Mouse (Mus musculus) testis, adult 2 months (tissue): ENCODE results near the gene Acer2. TPM values are rescaled to one million over a fixed set of nuclear protein-coding genes. Genes with fewer than 3 reads are reported as not detected.

Experiments used
- H3K27ac ChIP-seq: fragments of 200-500 bp; 2 replicates; pipeline ENCODE4 v1.5.1; 2012; ENCODE audit warnings: low read depth, low read length; ENCODE audit not compliant: control insufficient read depth, insufficient read depth
- H3K27me3 ChIP-seq: fragments of 200-500 bp; 2 replicates; pipeline ENCODE4 v1.6.1; 2012; ENCODE audit warnings: mild to moderate bottlenecking, low read length, moderate library complexity; ENCODE audit not compliant: control insufficient read depth, insufficient read depth
- H3K36me3 ChIP-seq: fragments of 200-500 bp; 2 replicates; pipeline ENCODE4 v1.6.1; 2012; ENCODE audit warnings: mild to moderate bottlenecking, low read length; ENCODE audit not compliant: control insufficient read depth, insufficient read depth
- H3K4me1 ChIP-seq: fragments of 200-500 bp; 2 replicates; pipeline ENCODE4 v1.6.1; 2012; ENCODE audit warnings: low read length; ENCODE audit not compliant: control insufficient read depth, insufficient read depth
- H3K4me3 ChIP-seq: fragments of 200-500 bp; 2 replicates; pipeline ENCODE4 v1.5.1; 2012; ENCODE audit warnings: low read depth, mild to moderate bottlenecking, low read length, moderate library complexity, mixed read lengths; ENCODE audit not compliant: control insufficient read depth
- CTCF ChIP-seq: fragments of 200-500 bp; IDR thresholded peaks from 2 replicates; pipeline ENCODE4 v1.5.1; 2012; ENCODE audit warnings: low read depth, mild to moderate bottlenecking, inconsistent platforms, low read length, moderate library complexity; ENCODE audit not compliant: control insufficient read depth, insufficient read depth, insufficient replicate concordance
- POLR2A ChIP-seq: fragments of 200-500 bp; IDR thresholded peaks from 2 replicates; pipeline ENCODE4 v1.6.1; 2012; ENCODE audit warnings: low read depth, mild to moderate bottlenecking, inconsistent platforms, low read length, moderate library complexity; ENCODE audit not compliant: control insufficient read depth
- polyA plus RNA-seq: library from polyadenylated mRNA; depleted of rRNA; stranded (reverse); fragments of >200 nt; gene quantifications from 2 replicates; pipeline ENCODE4 v1.2.3, GENCODE M21; 2012

Gene Acer2
- polyA plus RNA-seq, 1 experiment: 13.4 TPM

DNA sequence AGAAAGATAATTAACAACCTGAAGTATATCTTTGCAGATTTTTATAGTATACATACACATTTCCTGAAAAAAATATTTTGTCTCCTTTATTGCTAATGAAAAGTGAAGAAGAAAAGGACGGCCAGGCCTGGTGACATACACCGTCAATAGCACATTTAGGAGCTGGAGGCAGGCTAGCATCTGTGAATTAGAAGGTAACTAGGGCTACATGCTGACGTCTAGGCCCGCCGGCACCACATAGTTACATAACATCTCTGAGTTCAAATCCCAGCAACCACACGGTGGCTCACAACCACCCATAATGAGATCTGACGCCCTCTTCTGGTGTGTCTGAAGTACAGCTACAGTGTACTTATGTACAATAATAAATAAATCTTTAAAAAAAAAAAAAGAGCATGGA, 38.6 kb downstream of the Acer2 start:
- H3K27ac ChIP-seq: no peak overlapping the region
- H3K36me3 ChIP-seq: no peaks in the 10 kb centered on the region
- H3K4me1 ChIP-seq: peaks cover 4% of the 10 kb centered on the region
- TF ChIP-seq POLR2A (no peak), CTCF (no peak)
- no peaks in the 10 kb centered on the region for H3K27me3 ChIP-seq
- no peak overlapping the region for H3K4me3 ChIP-seq

- Histone ChIP-seq H3K4me3 (no peak overlapping the region), H3K27me3 (no peaks in the 10 kb centered on the region), H3K4me1 (peaks cover 4% of the 10 kb centered on the region), H3K36me3 (no peaks in the 10 kb centered on the region), H3K27ac (no peak overlapping the region)
- TF ChIP-seq POLR2A (no peak), CTCF (peak; percentile 25; the same call in 1 of the 2 replicates)
Observed at GRCm38 (mm10) chr4:86916062-86916461, 41.9 kb downstream of the Acer2 start.

GRCm38 (mm10) chr4:86923476-86924055, 49.4 kb downstream of the Acer2 start:
- Histone ChIP-seq H3K36me3 (no peaks in the 10 kb centered on the region), H3K4me3 (no peak overlapping the region), H3K27ac (no peak overlapping the region), H3K27me3 (no peaks in the 10 kb centered on the region), H3K4me1 (no peaks in the 10 kb centered on the region)
- TF ChIP-seq POLR2A (no peak), CTCF (no peak)

DNA sequence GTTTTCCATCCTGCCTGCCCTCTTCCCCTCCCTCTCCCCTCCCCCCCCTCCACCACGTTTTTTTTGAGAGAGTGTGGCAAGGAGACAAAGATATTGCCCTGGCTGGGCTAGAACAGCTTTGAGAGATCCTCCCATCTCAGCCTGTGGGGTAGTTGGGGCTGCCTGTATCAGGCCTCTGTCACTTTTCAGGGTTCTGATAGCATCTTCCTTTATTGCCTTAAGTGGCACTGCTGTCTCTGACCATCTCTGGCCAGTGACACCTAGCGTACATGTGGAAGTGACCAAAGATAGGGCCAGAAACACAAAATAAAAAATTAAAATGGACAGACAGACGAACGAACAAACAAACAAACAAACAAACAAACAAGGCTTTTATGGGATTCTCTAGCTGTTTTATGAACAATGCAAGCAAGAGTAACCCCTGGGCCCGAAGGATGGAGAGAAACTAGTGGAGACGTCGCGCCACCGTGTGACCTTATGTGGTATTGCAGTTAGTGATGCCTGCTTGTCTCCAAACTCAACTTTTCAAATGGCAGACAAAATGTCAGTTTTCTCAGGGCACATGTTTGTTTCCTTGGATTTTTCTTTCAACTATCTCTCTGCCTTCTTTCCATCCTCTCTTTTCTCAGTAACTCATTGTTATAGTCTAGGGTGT, 50.7 kb downstream of the Acer2 start:
- Histone ChIP-seq H3K27me3 (no peaks in the 10 kb centered on the region), H3K36me3 (no peaks in the 10 kb centered on the region), H3K4me3 (no peak overlapping the region), H3K27ac (no peak overlapping the region), H3K4me1 (no peaks in the 10 kb centered on the region)
- TF ChIP-seq POLR2A (no peak), CTCF (peak; percentile 77; the same call in 1 of the 2 replicates)

GRCm38 (mm10) chr4:86926997-86927396, 52.8 kb downstream of the Acer2 start:
- Histone ChIP-seq H3K27me3 (no peaks in the 10 kb centered on the region), H3K36me3 (no peaks in the 10 kb centered on the region), H3K4me3 (no peak overlapping the region), H3K4me1 (peaks cover 4% of the 10 kb centered on the region), H3K27ac (no peak overlapping the region)
- TF ChIP-seq CTCF: no peak
- TF ChIP-seq POLR2A: no peak

DNA sequence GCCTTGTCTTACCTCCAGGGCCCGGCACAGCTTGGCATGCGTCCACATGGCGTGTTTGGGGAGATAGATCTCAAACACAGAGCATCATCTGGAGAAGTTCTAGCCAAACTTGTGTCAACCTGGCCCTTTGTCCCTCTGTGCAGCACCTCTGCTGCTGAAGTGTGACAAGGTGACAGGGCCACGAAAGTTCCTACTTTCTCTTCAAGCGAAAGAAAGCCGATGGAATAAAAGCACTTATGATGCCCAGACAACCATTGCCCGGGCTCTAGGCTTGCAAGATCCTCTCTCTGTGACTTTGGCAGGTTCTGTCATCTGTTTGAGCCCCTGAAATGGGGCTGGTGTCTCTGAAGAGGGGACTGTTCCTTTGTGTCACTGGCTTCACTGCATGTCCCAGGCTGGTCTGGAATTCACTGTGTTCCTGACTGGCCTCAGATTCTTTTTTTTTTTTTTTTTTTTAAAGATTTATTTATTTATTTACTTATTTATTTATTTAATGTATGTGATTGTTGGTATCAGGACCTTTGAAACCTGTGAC, 56.0 kb downstream of the Acer2 start:
- H3K4me1 ChIP-seq: peaks cover 4% of the 10 kb centered on the region
- H3K36me3 ChIP-seq: no peaks in the 10 kb centered on the region
- no peak overlapping the region for H3K27ac ChIP-seq
- peak overlapping the region; percentile 1 for H3K4me3 ChIP-seq
- H3K27me3 ChIP-seq: no peaks in the 10 kb centered on the region
- TF ChIP-seq CTCF (no peak), POLR2A (no peak)

DNA sequence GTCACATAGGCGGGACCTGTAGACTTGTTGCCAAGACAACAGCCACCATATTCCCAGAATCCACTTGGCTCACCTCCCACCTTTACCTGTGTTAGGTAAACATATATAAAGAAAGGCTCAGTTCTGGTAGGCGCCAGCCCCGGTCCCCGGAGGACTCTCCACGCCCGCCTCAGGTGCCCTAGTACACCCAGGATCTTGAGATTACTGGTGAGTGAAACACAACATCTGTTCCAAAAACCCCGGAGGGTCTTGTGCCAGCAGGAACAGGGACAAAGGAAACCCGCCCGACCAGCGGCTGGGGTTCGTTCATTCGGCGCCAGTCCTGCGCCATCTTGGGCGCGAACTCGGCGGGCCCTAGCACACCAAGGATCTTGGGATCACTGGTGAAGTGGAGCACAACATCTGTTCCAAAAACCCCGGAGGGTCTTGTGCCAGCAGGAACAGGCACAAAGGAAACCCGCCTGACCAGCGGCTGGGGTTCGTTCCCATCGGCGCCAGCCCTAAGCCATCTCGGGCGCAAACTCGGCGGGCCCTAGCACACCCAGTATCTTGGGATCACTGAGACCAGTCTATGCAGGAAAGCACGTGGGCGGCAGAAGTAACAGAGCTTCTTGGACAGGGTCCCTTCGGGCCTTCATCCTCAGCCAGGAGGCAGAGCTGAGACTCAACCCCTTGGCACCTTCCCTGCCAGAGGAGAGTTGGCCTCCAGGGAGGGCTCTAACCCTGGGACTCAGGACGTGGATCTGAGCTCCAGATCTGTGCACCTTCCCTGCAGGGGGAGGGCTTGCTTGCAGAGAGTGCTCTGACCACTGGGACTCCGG, 56.6 kb downstream of the Acer2 start:
- Histone ChIP-seq H3K4me3 (peak overlapping the region; percentile 86), H3K27me3 (no peaks in the 10 kb centered on the region), H3K27ac (peak overlapping the region; percentile 39), H3K36me3 (no peaks in the 10 kb centered on the region), H3K4me1 (peaks cover 4% of the 10 kb centered on the region)
- TF ChIP-seq CTCF (no peak), POLR2A (0 out of 2 replicates have a peak, but pooled peaks have one; percentile 22)
